Mouse (Mus musculus): Measurements from ENCODE around the gene Serp2.

Serp2 gene

GRCm38 (mm10) chr14:76489128-76489527 lies 67.6 kb downstream of the Serp2 start:
- DNase-seq = no peak

GRCm38 (mm10) chr14:76488101-76489044 lies 68.3 kb downstream of the Serp2 start:
- DNase-seq = no peak

GRCm38 (mm10) chr14:76487609-76488008 lies 69.1 kb downstream of the Serp2 start:
- DNase-seq = no peak

- DNase-seq = no peak
Observed at GRCm38 (mm10) chr14:76483701-76484100, 73.0 kb downstream of the Serp2 start.

All from heart, adult 11 months (tissue).